Mouse (Mus musculus) embryonic facial prominence, embryonic 12.5 days (tissue): ENCODE measurements around the gene Stk17b. TPM values are rescaled to one million over a fixed set of nuclear protein-coding genes. Genes with fewer than 3 reads are reported as not detected.

Experiments used
- ATAC-seq: fragments of 200-750 bp; cut with Nextera tagmentation; 2 replicates; pipeline ENCODE4 v1.8.0; 2017; ENCODE audit not compliant: insufficient number of reproducible peaks, insufficient read depth, low FRiP score, low TSS enrichment
- H3K27ac ChIP-seq: fragments of 300-500 bp; sonication (generic); 2 replicates; pipeline ENCODE4 v1.5.1; 2016; ENCODE audit warnings: mild to moderate bottlenecking
- H3K27me3 ChIP-seq: fragments of 300-500 bp; sonication (generic); 2 replicates; pipeline ENCODE4 v1.6.1; 2016; ENCODE audit warnings: mild to moderate bottlenecking, moderate library complexity
- H3K36me3 ChIP-seq: fragments of 300-500 bp; sonication (generic); 2 replicates; pipeline ENCODE4 v1.6.1; 2016; ENCODE audit warnings: mild to moderate bottlenecking
- H3K4me1 ChIP-seq: fragments of 300-500 bp; sonication (generic); 2 replicates; pipeline ENCODE4 v1.6.1; 2016
- H3K4me2 ChIP-seq: fragments of 300-500 bp; sonication (generic); replicated peaks from 2 replicates; pipeline ENCODE4 v1.6.1; 2016; ENCODE audit warnings: mild to moderate bottlenecking, moderate library complexity
- H3K4me3 ChIP-seq: fragments of 300-500 bp; sonication (generic); 2 replicates; pipeline ENCODE4 v1.5.1; 2016; ENCODE audit warnings: mild to moderate bottlenecking
- H3K9ac ChIP-seq: fragments of 300-500 bp; sonication (generic); 2 replicates; pipeline ENCODE4 v1.6.1; 2016; ENCODE audit warnings: mild to moderate bottlenecking, moderate library complexity
- H3K9me3 ChIP-seq: fragments of 300-500 bp; sonication (generic); 2 replicates; pipeline ENCODE4 v1.6.1; 2016; ENCODE audit warnings: mild to moderate bottlenecking, moderate library complexity
- WGBS: fragments of 180-500 bp; shearing (Covaris S2); methylation state at CpG from one replicate; pipeline ENCODE4 v1.1.7; 2016; 5-methylcytosine and 5-hydroxymethylcytosine counted together
- polyA plus RNA-seq: library from polyadenylated mRNA; unstranded; fragments of >200 nt; fragmentation: Nextera tagmentation; extraction: Ambion mirVana; gene quantifications from 2 replicates; pipeline ENCODE4 v1.2.1, GENCODE M21; 2016

The Stk17b gene
- 9.6 and 10.8 TPM in 2 replicates for polyA plus RNA-seq

GRCm38 (mm10) chr1:53784721-53785418 is at the start of gene Stk17b:
Gene Stk17b, minus strand, starts transcription at chr1:53785224.
- H3K4me3 ChIP-seq: peak within 1 kb of the TSS; percentile 90
- H3K27me3 ChIP-seq: no peaks in the 10 kb centered on the region
- H3K9ac ChIP-seq: peak within 1 kb of the TSS; percentile 77
- no peaks in the 10 kb centered on the region for H3K36me3 ChIP-seq
- H3K4me1 ChIP-seq: no peaks in the 10 kb centered on the region
- under 1% methylated on average over 81 of the region's 81 CpGs for WGBS
- peak; percentile 98 for ATAC-seq
- H3K27ac ChIP-seq: peak within 1 kb of the TSS; percentile 83
- no peaks in the 10 kb centered on the region for H3K9me3 ChIP-seq
- peak within 1 kb of the TSS; percentile 81 for H3K4me2 ChIP-seq

- no peaks in the 10 kb centered on the region for H3K9me3 ChIP-seq
- no peak overlapping the region for H3K4me2 ChIP-seq
- H3K9ac ChIP-seq: no peak overlapping the region
- H3K36me3 ChIP-seq: no peaks in the 10 kb centered on the region
- H3K27me3 ChIP-seq: no peaks in the 10 kb centered on the region
- no peak overlapping the region for H3K27ac ChIP-seq
- no peak overlapping the region for H3K4me3 ChIP-seq
- 91% methylated on average over 5 of the region's 5 CpGs for WGBS
- ATAC-seq: no peak
- H3K4me1 ChIP-seq: no peaks in the 10 kb centered on the region
Observed at GRCm38 (mm10) chr1:53830286-53830685, 45.3 kb upstream of the Stk17b start.

GRCm38 (mm10) chr1:53829089-53829488 is 44.1 kb upstream of the Stk17b start:
- no peak for ATAC-seq
- H3K4me1 ChIP-seq: peaks cover 3% of the 10 kb centered on the region; the same call in 1 of the 2 replicates
- no peak overlapping the region for H3K27ac ChIP-seq
- H3K9me3 ChIP-seq: no peaks in the 10 kb centered on the region
- H3K4me2 ChIP-seq: no peak overlapping the region
- no peaks in the 10 kb centered on the region for H3K36me3 ChIP-seq
- no peak overlapping the region for H3K9ac ChIP-seq
- no peak overlapping the region for H3K4me3 ChIP-seq
- H3K27me3 ChIP-seq: no peaks in the 10 kb centered on the region
- 83% methylated on average over 9 of the region's 9 CpGs for WGBS

GRCm38 (mm10) chr1:53824446-53825337 is 39.7 kb upstream of the Stk17b start:
- Histone ChIP-seq H3K4me3 (no peak overlapping the region), H3K9ac (no peak overlapping the region), H3K4me2 (no peak overlapping the region), H3K27ac (no peak overlapping the region), H3K4me1 (peaks cover 10% of the 10 kb centered on the region), H3K9me3 (no peaks in the 10 kb centered on the region), H3K27me3 (no peaks in the 10 kb centered on the region), H3K36me3 (no peaks in the 10 kb centered on the region)
- no peak for ATAC-seq
- WGBS: 85% methylated on average over 9 of the region's 9 CpGs

- 0 out of 2 replicates have a peak, but pooled peaks have one; percentile 72 for ATAC-seq
- peak overlapping the region; percentile 44 for H3K4me2 ChIP-seq
- H3K9me3 ChIP-seq: no peaks in the 10 kb centered on the region
- H3K4me3 ChIP-seq: peak overlapping the region; percentile 17; the same call in 1 of the 2 replicates
- H3K27ac ChIP-seq: peak overlapping the region; percentile 11; the same call in 1 of the 2 replicates
- peaks cover 10% of the 10 kb centered on the region for H3K4me1 ChIP-seq
- 8% methylated on average over 10 of the region's 10 CpGs for WGBS
- no peaks in the 10 kb centered on the region for H3K36me3 ChIP-seq
- H3K9ac ChIP-seq: no peak overlapping the region
- H3K27me3 ChIP-seq: no peaks in the 10 kb centered on the region
Observed at GRCm38 (mm10) chr1:53823687-53824445, 38.8 kb upstream of the Stk17b start.

GRCm38 (mm10) chr1:53821983-53822382 is 37.0 kb upstream of the Stk17b start:
- Histone ChIP-seq H3K9me3 (no peaks in the 10 kb centered on the region), H3K36me3 (no peaks in the 10 kb centered on the region), H3K27me3 (no peaks in the 10 kb centered on the region), H3K4me3 (no peak overlapping the region), H3K4me2 (no peak overlapping the region), H3K27ac (no peak overlapping the region), H3K9ac (no peak overlapping the region), H3K4me1 (peaks cover 10% of the 10 kb centered on the region)
- no peak for ATAC-seq

GRCm38 (mm10) chr1:53820041-53820632 is 35.1 kb upstream of the Stk17b start:
- H3K36me3 ChIP-seq: no peaks in the 10 kb centered on the region
- 70% methylated on average over 5 of the region's 5 CpGs for WGBS
- no peaks in the 10 kb centered on the region for H3K27me3 ChIP-seq
- H3K4me3 ChIP-seq: no peak overlapping the region
- H3K4me2 ChIP-seq: no peak overlapping the region
- H3K4me1 ChIP-seq: peaks cover 10% of the 10 kb centered on the region
- H3K27ac ChIP-seq: no peak overlapping the region
- no peak for ATAC-seq
- no peak overlapping the region for H3K9ac ChIP-seq
- no peaks in the 10 kb centered on the region for H3K9me3 ChIP-seq

- Histone ChIP-seq H3K4me2 (no peak overlapping the region), H3K9me3 (no peaks in the 10 kb centered on the region), H3K4me3 (no peak overlapping the region), H3K27me3 (no peaks in the 10 kb centered on the region), H3K27ac (no peak overlapping the region), H3K36me3 (no peaks in the 10 kb centered on the region), H3K9ac (no peak overlapping the region), H3K4me1 (no peaks in the 10 kb centered on the region)
- ATAC-seq: no peak
- 46% methylated on average over 3 of the region's 3 CpGs for WGBS
Observed at GRCm38 (mm10) chr1:53818072-53818862, 33.2 kb upstream of the Stk17b start.

- WGBS: 93% methylated on average over 2 of the region's 2 CpGs
- H3K4me3 ChIP-seq: no peak overlapping the region
- no peaks in the 10 kb centered on the region for H3K4me1 ChIP-seq
Observed at GRCm38 (mm10) chr1:53816353-53816752, 31.3 kb upstream of the Stk17b start.

GRCm38 (mm10) chr1:53814077-53814705 is 29.2 kb upstream of the Stk17b start:
- WGBS: 71% methylated on average over 2 of the region's 2 CpGs
- no peak overlapping the region for H3K4me2 ChIP-seq
- no peak for ATAC-seq

More at GRCm38 (mm10) chr1:53816353-53816752, 31.3 kb upstream of the Stk17b start:
- Histone ChIP-seq H3K4me2 (no peak overlapping the region), H3K27me3 (no peaks in the 10 kb centered on the region), H3K27ac (no peak overlapping the region), H3K36me3 (no peaks in the 10 kb centered on the region), H3K9me3 (no peaks in the 10 kb centered on the region), H3K9ac (no peak overlapping the region)
- ATAC-seq: no peak

More at GRCm38 (mm10) chr1:53814077-53814705, 29.2 kb upstream of the Stk17b start:
- no peaks in the 10 kb centered on the region for H3K36me3 ChIP-seq
- H3K9ac ChIP-seq: no peak overlapping the region
- H3K27ac ChIP-seq: no peak overlapping the region
- H3K27me3 ChIP-seq: no peaks in the 10 kb centered on the region
- H3K4me3 ChIP-seq: no peak overlapping the region
- H3K4me1 ChIP-seq: peaks cover 4% of the 10 kb centered on the region; the same call in 1 of the 2 replicates
- no peaks in the 10 kb centered on the region for H3K9me3 ChIP-seq
